Mouse (Mus musculus) erythroblast, embryonic 14.5 days (primary cell): ENCODE data around the gene Entpd5.

Experiments
- GATA1 ChIP-seq: IDR thresholded peaks from 2 replicates; pipeline ENCODE4 v1.6.1; 2012; ENCODE audit warnings: low read length, inconsistent platforms, mixed read lengths
- TAL1 ChIP-seq: IDR thresholded peaks from 3 replicates; pipeline ENCODE4 v1.6.1; 2012; ENCODE audit warnings: low read length, inconsistent platforms, mixed read lengths

- TF ChIP-seq TAL1 (no peak), GATA1 (no peak)
These were observed 61.6 kb downstream of the Entpd5 start for GRCm38 (mm10) chr12:84347192-84347591.
